Mouse (Mus musculus) left cerebral cortex, postnatal 36 days (tissue): ENCODE measurements at regions not wholly inside any gene's neighbourhood (a gene's known extent, or its start where the extent isn't known, plus 50 kb on each side); places are given as distances from the start of the nearest gene placed in this dataset.
A peak's percentile ranks its signal among the peaks of the same experiment; 100 is the strongest.

Experiments used
- DNase-seq, 2 experiments: peaks; one replicate each; pipeline ENCODE4 v3.0.0; 2021 to 2022; ENCODE audit warnings: low spot score in 2 of 2, mixed read lengths in 1 of 2
- intact Hi-C: fragments of 180-260 bp; cut with DNase I; formaldehyde crosslinking; loops from one replicate; pipeline ENCODE4 v1.15.1; 2025

GRCm38 (mm10) chr5:73729646-73730045, 78.5 kb downstream of the Spata18 start:
- DNase-seq, result no peak

GRCm38 (mm10) chr5:73731423-73731822, 80.2 kb downstream of the Spata18 start:
- intact Hi-C loops, result no loop called here
- DNase-seq, result no peak

More at GRCm38 (mm10) chr5:73729646-73730045, 78.5 kb downstream of the Spata18 start:
- intact Hi-C loops, result no loop called here

GRCm38 (mm10) chr5:73731991-73732565, 80.9 kb downstream of the Spata18 start:
- no peak for DNase-seq
- intact Hi-C loops, result no loop called here

DNA sequence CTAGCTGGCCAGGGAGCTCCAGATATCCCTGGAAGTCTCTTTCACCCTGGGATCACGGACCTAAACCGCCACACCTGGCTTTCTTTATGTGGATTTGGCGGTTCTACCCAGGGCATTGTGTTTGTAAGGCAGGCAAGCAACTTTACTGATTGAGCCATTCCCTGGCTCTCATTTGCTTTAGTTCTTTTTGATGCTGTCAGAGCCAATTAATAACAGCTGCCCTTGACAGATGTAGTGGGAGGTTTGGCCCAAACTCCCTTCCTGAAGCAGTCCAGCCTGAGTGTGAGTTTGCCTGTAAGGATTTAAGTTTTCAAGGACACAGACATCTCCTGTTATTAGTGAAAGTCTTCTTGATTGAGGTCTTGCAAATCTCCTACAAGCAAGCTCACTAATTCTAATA, 89.6 kb downstream of the Spata18 start:
- DNase-seq, result no peak
- intact Hi-C loops, result no loop called here

DNA sequence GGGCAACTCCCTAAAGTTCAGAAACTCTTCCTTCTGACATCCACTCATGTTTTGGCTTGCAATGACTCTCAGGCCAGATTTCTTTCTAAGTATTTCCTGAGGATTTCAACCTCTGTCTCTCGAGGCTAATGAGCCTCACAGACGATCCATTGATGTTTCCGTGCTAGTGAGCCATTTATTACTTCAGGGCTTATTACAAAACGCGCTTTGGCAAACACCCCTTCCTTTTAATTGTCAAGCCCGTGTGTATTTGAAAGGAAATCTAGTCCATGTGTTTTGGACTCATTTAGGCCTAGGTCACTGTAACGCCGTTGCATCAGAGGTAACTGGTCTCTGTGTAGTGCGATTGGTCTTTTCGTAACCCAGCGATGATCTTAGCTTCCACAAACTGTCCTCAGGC, 90.3 kb downstream of the Spata18 start:
- intact Hi-C loops, result no loop called here
- no peak for DNase-seq

DNA sequence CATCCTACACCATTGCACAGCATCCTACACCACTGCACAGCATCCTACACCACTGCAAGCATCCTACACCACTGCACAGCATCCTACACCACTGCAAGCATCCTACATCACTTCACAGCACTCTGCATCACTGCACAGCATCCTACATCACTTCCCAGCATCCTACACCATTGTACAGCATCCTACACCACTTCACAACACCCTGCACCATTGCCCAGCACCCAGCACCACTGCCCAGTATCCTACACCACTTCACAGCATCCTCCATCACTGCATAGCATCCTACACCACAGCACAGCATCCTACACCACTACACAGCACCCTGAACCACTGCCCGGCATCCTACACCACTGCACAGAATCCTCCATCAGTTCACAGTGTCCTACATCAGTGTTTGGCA, 92.8 kb downstream of the Spata18 start:
- intact Hi-C loops, result no loop called here
- DNase-seq, result no peak

DNA sequence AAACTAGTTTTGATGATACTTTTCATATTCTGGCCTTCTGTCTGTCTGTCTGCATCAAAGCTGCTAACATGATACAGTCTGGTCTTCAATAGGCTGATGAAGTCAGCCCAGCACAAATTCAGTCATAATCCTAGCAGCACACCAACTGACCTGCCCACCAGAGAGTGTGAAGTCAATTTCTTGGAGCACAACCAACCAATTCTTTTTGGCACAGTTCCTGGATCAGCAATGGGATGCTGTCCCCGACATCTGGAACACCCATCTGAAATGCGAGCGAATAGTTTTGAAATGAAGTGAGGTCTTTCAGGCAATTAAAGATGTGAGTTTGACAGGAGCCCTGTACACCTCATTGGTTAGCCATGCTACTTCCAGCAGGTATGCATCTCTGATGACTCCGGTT, 98.6 kb downstream of the Spata18 start:
- intact Hi-C loops, result no loop called here
- no peak for DNase-seq

DNA sequence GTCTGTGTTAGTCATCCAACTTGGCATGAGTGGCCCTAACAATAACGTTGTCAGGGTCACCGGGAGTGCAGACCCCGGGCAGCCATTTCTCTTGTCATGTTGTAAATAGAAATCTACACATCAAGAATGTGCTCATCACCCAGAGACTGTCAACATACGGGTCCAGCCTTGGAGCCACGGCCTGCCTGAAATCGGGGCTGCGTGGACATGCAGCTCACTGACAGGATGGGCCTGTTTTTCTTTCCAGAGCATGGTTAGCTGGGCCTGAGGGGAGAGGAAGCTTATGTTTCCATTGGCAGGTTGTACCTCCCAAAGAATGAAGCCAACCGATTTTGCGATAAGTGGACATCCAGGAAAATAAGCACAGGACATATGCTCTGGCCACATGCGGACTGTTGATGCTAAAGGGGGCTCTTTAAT, 101.1 kb downstream of the Spata18 start:
- intact Hi-C loops, result no loop called here
- no peak for DNase-seq

- intact Hi-C loops, result no loop called here
- no peak for DNase-seq
Observed at GRCm38 (mm10) chr5:73753827-73754226, 102.6 kb downstream of the Spata18 start.

GRCm38 (mm10) chr5:73758534-73758933, 107.4 kb downstream of the Spata18 start:
- intact Hi-C loops, result no loop called here
- DNase-seq, result no peak

DNA sequence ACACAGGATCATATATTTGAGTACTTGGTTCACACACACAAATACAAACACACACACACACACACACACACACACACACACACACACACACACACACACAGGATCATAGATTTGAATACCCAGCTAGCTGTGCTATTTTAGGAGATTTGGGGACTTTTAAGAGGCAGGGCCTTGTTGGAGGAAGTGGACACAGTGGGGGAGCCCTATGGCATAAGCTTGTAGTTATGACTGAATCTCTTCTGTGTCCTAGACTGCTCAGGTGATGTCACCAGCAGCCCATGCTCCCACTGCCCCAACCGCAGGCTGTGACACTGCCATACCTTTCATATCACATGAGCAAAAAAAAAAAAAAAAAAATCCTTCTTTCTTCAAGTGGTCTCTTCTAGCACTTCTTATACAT, 110.1 kb downstream of the Spata18 start:
- intact Hi-C loops, result loop anchor here (5.0 kb wide), 2 partner anchors 516 to 1396 kb away; no protein-coding TSS in a partner anchor
- no peak for DNase-seq

DNA sequence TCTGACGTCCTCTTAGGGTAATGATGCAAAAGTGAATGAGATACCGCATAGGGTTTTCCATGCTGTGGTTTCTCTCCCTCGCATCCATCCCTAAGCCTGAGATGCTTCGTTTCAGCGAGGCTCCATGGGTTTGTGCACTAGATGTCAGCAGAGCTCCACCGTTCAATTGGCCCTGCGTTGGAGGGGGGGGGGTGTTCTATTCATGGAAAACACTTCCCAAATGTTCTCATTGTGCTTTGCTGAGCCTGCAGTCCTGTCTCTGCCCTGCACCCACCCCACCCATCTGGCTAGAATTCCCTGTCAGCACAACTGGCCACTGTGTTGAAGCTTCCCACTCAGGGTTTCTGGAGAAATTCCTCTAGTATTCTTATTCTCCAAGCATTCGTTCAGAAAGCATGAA, 110.5 kb downstream of the Spata18 start:
- intact Hi-C loops, result loop anchor here (5.0 kb wide), 2 partner anchors 516 to 1396 kb away; no protein-coding TSS in a partner anchor

GRCm38 (mm10) chr5:73764226-73764625, 113.0 kb downstream of the Spata18 start:
- intact Hi-C loops, result loop anchor here (5.0 kb wide), 2 partner anchors 513 to 1393 kb away; no protein-coding TSS in a partner anchor
- no peak for DNase-seq

More for the DNA sequence above, 110.5 kb downstream of the Spata18 start:
- DNase-seq, result peak; percentile 70 to 74

DNA sequence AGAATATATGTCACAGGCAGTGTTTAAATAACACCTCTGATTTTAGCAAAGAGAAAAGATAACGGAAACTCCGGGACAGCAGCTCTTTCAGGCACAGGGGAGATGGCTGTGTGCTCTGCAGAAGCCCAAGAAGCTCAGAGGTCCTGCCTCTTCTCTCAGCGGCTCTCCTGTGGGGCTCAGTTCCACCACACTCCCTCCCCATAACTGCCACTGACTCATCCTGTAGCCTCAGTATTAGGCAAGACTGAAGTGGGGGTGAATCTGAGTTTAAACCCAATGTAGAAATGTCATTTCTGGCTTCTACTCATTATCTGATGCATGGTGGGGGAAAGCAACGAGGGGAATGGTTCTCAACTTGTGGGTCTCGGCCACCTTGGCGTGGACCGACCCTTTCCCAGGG, 114.3 kb downstream of the Spata18 start:
- intact Hi-C loops, result no loop called here
- DNase-seq, result no peak

GRCm38 (mm10) chr5:73768253-73768652, 117.1 kb downstream of the Spata18 start:
- no peak for DNase-seq
- intact Hi-C loops, result no loop called here

- no peak for DNase-seq
- intact Hi-C loops, result no loop called here
Observed at GRCm38 (mm10) chr5:73775775-73776548, 124.8 kb downstream of the Spata18 start.

DNA sequence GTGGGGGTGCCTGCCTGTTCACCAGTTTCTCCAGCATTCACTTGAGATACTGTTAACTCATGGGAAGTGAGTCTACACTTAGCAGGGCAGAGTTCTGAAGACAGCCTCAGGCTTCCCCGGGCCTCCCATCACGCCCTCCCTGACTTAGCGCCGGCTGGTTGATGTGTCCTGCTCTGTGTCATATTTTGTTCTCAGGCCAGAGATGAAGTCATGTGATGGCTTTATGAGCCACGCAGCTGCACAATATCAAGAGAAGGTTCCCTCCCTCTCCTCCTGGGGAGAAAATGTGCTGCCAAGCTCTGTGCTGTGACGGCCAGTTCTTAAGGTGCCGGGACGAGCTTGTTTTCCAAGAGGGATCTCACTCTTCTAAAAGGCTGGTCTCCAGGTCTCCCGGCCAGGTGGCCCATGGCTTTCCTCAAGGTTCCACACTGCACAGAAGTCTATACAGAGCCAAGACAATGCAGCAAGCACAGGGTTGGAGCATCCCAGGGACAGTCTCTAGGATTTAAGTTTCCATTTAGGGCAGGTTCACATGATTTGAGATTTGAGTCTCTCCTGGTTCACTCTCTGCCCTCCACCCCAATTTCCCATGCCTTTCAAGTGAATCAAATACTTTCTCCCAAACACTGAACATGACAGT, 126.2 kb downstream of the Spata18 start:
- intact Hi-C loops, result no loop called here
- no peak for DNase-seq

- DNase-seq, result no peak
- intact Hi-C loops, result no loop called here
Observed at GRCm38 (mm10) chr5:73781190-73781940, 130.2 kb downstream of the Spata18 start.

- intact Hi-C loops, result no loop called here
- DNase-seq, result no peak
Observed at GRCm38 (mm10) chr5:73782214-73783091, 131.3 kb downstream of the Spata18 start.
